Mouse (Mus musculus) myocyte (in vitro differentiated cells): ENCODE data around the gene Tuba1a.

Source experiments
- CEBPB ChIP-seq: IDR thresholded peaks from 2 replicates; pipeline ENCODE4 v1.6.1; 2011; ENCODE audit warnings: mild to moderate bottlenecking, moderate library complexity; ENCODE audit not compliant: poor library complexity, insufficient read depth, severe bottlenecking
- E2F4 ChIP-seq: IDR thresholded peaks from one replicate; pipeline ENCODE4 v1.6.1; 2011; ENCODE audit warnings: mild to moderate bottlenecking, control low read depth, moderate library complexity; ENCODE audit not compliant: insufficient read depth
- MAX ChIP-seq: IDR thresholded peaks from one replicate; pipeline ENCODE4 v1.6.1; 2011; ENCODE audit warnings: low read depth, mild to moderate bottlenecking, control low read depth
- MYOD1 ChIP-seq, 3 experiments: IDR thresholded peaks; one replicate each; pipeline ENCODE4 v1.6.1; 2011; ENCODE audit warnings: control low read depth in 2 of 3, low read depth in 2 of 3, mild to moderate bottlenecking in 2 of 3, moderate library complexity in 1 of 3; ENCODE audit not compliant: insufficient read length in 2 of 3, control insufficient read depth in 1 of 3
- POLR2A ChIP-seq: IDR thresholded peaks from one replicate; pipeline ENCODE4 v1.6.1; 2011; ENCODE audit warnings: low read depth, mild to moderate bottlenecking, control low read depth, moderate library complexity; ENCODE audit not compliant: insufficient read length
- POLR2AphosphoS2 ChIP-seq: IDR thresholded peaks from one replicate; pipeline ENCODE4 v1.6.1; 2011; ENCODE audit warnings: low read depth, control low read depth; ENCODE audit not compliant: insufficient read length
- SRF ChIP-seq: IDR thresholded peaks from one replicate; pipeline ENCODE4 v1.6.1; 2011; ENCODE audit warnings: low read depth; ENCODE audit not compliant: control insufficient read depth, insufficient read length
- TCF12 ChIP-seq: IDR thresholded peaks from one replicate; pipeline ENCODE4 v1.6.1; 2011; ENCODE audit warnings: mild to moderate bottlenecking, control low read depth; ENCODE audit not compliant: poor library complexity, insufficient read depth, severe bottlenecking
- TCF3 ChIP-seq: IDR thresholded peaks from one replicate; pipeline ENCODE4 v1.6.1; 2011; ENCODE audit warnings: low read depth, control low read depth; ENCODE audit not compliant: insufficient read length
- USF1 ChIP-seq: IDR thresholded peaks from one replicate; pipeline ENCODE4 v1.6.1; 2011; ENCODE audit warnings: low read depth, mild to moderate bottlenecking, control low read depth, moderate library complexity

DNA sequence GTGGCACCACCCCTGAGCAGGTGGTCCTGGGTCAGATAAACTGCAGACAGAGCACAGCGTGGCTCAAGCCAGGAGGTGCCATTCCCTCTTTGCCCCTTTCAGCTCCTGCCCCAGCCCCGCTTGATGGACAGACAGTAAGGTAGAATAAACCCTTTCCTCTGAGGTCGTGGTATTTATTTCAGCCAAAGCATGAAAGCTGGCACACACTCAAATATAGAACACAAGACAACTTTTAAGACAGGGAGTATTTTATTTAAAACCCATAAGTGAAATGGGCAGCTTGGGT lies 4.0 kb downstream of the Tuba1a start:
- TF ChIP-seq E2F4 = no peak
- no peak for TF ChIP-seq TCF12
- peak; percentile 75 for TF ChIP-seq POLR2A
- TF ChIP-seq MAX = no peak
- peak; percentile 98 for TF ChIP-seq POLR2AphosphoS2
- peak in 2 of 3 experiments; percentile 21 to 45 for TF ChIP-seq MYOD1 (IDR thresholded peaks at IDR 0.05; ENCODE audit: control insufficient read depth in 1 of 3, insufficient read length in 2 of 3, low read depth in 2 of 3)
- no peak for TF ChIP-seq CEBPB
- no peak for TF ChIP-seq USF1
- TF ChIP-seq TCF3 = no peak
- no peak for TF ChIP-seq SRF
